Mouse (Mus musculus) heart, adult 8-10 months (tissue): ENCODE data around the gene Rps23. TPM values are rescaled to one million over a fixed set of nuclear protein-coding genes. Genes with fewer than 3 reads are reported as not detected.

Source experiments
- DNase-seq: peaks from one replicate; pipeline ENCODE4 v3.0.0; 2022; ENCODE audit warnings: low spot score
- total RNA-seq, 4 experiments: library from RNA; stranded (reverse); gene quantifications; 2 replicates each; pipeline ENCODE4 v1.2.4; 2022

Rps23 gene
- total RNA-seq, 4 experiments from 2014 or later = 128 to 200 (median 165) TPM

DNA sequence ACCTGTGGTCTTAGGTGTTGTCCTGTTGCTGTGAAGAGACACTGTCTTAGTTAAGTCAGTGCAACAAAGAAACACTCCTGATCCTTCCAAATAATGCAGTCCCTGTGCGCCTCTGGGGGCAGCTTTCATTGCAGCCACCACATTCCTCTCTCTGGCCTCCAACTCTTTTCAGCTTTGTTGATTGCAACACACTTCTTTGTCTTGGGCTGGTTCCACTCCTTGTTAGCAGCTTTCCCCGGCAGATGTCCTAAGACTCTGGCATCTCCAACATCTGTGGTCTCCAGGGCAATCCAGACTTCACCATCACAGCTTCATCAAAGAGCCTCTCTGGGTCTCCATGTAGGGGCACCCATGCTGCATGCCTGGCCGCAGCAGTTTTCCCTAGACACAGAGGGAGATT is 10.5 kb downstream of the Rps23 start:
- no peak for DNase-seq

DNA sequence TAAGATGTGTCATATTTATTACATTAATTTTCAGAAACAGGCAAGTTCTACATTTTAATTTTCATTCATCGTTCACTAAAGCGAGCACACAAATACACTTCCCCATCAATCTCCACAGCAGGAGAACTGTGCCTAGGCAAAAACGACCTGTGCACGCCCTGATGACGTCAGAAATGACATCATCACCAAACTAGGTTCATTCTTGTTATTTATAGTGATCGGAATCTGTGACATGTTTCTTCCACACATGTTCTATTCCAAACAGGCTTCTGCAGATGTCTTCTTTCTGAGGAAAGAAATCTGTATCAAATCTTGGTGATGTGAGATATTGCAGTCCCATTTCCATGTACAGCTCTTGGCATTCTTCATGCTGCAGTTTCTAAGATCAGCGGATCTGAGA is 13.1 kb downstream of the Rps23 start:
- no peak for DNase-seq

DNA sequence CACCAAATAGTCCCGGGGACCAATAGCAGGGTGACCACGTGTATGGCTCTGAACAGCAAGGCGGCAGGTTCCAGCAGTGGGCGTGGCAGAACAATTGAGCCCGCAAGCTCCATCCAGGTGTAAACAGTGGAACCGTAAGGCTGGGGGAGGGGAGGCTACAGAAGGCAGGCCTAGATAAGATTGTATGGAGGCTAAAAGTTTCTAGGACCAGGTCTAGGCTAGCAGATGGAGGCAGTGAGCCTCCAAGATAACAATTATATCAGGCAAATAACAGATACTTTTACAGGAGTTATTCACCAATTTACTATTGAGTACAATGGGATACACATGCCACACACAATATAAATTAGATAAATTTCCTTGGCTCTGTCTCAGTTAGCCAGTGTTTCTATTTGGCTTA is 16.4 kb downstream of the Rps23 start:
- DNase-seq = no peak

- no peak for DNase-seq
These were observed 16.8 kb downstream of the Rps23 start for GRCm38 (mm10) chr13:90939600-90939999.

GRCm38 (mm10) chr13:90958894-90959293 is 36.1 kb downstream of the Rps23 start:
- DNase-seq = no peak

DNA sequence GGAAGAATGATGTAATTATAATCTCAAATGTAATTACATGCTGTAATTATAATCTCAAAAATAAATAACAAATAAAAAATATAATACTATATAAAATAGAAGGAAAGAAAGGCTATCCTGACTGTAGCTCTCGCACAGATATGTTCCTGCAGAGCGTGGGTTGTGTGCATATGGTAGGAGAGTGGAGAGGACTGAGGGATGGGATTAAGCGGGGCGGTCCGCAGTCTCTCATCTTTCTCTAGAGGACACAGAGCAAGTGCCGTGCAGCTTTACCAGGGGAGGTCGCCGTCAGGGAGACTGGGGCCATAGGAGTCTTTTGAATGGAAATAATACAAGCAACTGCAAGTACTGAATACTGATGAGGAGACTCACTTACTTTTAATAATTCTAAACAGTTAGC is 37.8 kb downstream of the Rps23 start:
- DNase-seq = no peak

DNA sequence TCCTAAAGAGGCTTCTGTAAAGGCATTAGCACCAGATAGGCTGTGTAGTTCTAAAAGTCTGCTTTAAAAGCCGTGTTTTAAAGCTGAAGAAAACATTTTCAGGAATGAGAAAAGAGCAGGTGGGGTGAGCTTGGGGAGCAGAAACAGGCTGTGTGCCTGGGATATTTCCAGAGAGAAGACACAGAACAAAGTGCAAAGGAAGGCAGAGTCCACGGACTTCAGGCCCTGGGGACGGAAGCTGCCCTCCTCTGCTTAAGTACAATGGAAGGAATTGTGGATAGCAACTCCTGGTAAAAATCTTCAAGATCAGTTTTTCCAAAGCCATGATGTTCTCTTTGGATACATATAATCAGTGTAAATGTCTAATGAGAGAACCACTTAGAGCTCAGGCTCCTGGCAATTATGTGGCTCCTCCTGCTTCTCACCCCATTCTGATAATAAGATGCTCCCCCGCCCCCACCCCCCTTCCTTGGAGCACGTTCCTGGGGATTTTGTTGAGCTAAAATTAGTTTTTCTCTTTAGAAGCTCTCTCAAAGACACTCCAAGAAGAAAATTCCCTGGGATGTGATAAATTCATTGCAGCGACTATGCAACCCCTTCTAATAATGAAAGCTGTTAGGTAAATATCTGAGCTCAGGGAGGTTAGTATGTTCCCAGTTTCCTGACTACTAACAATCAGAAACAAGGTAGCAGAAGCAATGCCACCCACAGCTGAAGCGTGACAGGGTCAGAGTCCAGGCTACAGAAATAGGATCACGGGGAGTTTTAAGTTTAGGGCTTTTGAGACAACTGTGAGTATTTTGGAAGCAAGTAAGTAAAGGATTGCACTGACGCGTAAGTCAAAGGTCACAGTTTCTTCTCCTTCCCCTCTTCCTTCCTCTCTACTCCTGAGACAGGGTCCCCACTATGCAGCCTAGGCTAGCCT is 40.3 kb downstream of the Rps23 start:
- no peak for DNase-seq

DNA sequence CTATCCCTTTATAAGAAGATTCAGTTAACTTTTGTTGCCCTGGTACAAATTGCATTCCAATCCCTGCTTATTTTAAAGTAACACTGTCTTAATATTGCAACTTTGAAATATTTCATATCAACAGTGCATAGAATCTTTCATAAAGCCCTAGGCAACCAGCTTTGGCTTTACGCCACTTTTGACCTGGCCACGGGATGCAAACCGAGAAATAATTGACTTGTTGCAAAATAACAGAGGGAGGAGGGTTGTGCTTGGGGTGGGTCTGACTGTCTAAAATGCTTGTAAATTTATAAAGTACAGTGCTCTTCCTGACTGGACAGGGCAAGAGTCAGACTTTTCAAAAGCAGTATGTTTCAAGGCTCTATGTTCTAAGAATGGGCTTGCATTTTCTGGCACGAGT is 41.8 kb downstream of the Rps23 start:
- DNase-seq = no peak

GRCm38 (mm10) chr13:90965996-90966395 is 43.2 kb downstream of the Rps23 start:
- DNase-seq = no peak

DNA sequence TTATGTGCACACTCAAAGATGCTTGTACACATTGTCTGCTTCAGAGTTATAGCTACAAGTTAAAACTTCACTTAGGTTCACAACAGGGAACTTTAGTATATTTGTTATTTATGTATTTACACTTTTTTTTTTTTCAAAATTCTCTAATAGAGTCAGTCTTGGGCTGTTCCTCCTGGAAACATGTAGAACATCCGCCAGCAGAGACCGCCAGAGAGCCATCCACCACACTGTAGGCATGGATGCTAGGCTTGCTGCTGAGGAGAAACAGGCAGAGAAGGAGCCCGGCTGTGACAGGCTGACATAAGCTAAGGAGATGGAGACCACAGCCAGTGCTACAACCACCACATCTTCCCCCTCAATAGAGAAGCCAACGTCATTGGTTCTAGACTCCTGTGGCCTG is 44.7 kb downstream of the Rps23 start:
- peak; percentile 71 for DNase-seq

- DNase-seq = no peak
These were observed 46.2 kb downstream of the Rps23 start for GRCm38 (mm10) chr13:90968940-90969339.

GRCm38 (mm10) chr13:90970259-90971017 is 47.7 kb downstream of the Rps23 start:
- no peak for DNase-seq

DNA sequence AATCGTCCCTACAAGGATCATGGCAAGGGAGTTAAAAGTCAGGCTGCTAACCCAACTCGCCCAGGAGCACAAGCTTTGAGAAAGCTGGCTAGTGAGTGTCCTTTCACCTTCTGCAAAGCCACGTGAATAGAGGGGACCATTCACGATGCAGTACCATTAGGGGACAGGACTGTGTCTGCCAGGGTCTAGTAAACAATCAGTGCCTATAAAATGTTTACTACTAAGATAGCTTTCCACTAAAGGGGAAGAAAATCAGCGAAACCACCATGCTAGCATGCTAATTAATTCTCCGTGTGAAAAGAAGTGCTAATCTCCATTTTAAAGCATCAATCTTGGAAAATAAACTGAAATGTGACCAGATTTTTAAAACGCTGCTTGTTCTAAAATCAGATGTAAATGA is 50.7 kb downstream of the Rps23 start:
- no peak for DNase-seq

Other genes starting within 250 kb of the Rps23 start
- under 1 TPM in 3 of 4 experiments, not detected in 1; 0.24 to 0.41 (median 0.31) TPM for gene Atp6ap1l, start 17.6 kb upstream of the Rps23 start, total RNA-seq